Mouse (Mus musculus) midbrain, embryonic 14.5 days (tissue): Measurements from ENCODE around the gene Ibsp. TPM values are rescaled to one million over a fixed set of nuclear protein-coding genes. Genes with fewer than 3 reads are reported as not detected.

Experiments
- ATAC-seq: fragments of 200-750 bp; cut with Nextera tagmentation; 2 replicates; pipeline ENCODE4 v1.8.0; 2017; ENCODE audit warnings: moderate number of reproducible peaks, moderate library complexity; ENCODE audit not compliant: low FRiP score, low TSS enrichment
- DNase-seq: peaks from one replicate; pipeline ENCODE4 v3.0.0-alpha.2; 2015
- H3K27ac ChIP-seq: fragments of 300-500 bp; sonication (generic); replicated peaks from 2 replicates; pipeline ENCODE4 v1.5.1; 2014; ENCODE audit warnings: mild to moderate bottlenecking, low read depth, low read length, moderate library complexity
- H3K27me3 ChIP-seq: fragments of 300-500 bp; sonication (generic); 2 replicates; pipeline ENCODE4 v1.6.1; 2014; ENCODE audit warnings: low read length, control low read depth, mixed read lengths; ENCODE audit not compliant: control insufficient read depth, insufficient read depth
- H3K36me3 ChIP-seq: fragments of 300-500 bp; sonication (generic); 2 replicates; pipeline ENCODE4 v1.6.1; 2014; ENCODE audit warnings: low read length, control low read depth; ENCODE audit not compliant: control insufficient read depth, insufficient read depth
- H3K4me1 ChIP-seq: fragments of 300-500 bp; sonication (generic); 2 replicates; pipeline ENCODE4 v1.6.1; 2014; ENCODE audit warnings: mild to moderate bottlenecking, antibody characterized with exemption, low read length, control low read depth; ENCODE audit not compliant: control insufficient read depth, insufficient read depth
- H3K4me2 ChIP-seq: fragments of 300-500 bp; sonication (generic); 2 replicates; pipeline ENCODE4 v1.6.1; 2014; ENCODE audit warnings: mild to moderate bottlenecking, low read length, moderate library complexity
- H3K4me3 ChIP-seq: fragments of 300-500 bp; sonication (generic); replicated peaks from 2 replicates; pipeline ENCODE4 v1.5.1; 2014; ENCODE audit warnings: low read depth, low read length
- H3K9ac ChIP-seq: fragments of 300-500 bp; sonication (generic); replicated peaks from 2 replicates; pipeline ENCODE4 v1.6.1; 2014; ENCODE audit warnings: mild to moderate bottlenecking, low read length, moderate library complexity
- H3K9me3 ChIP-seq: fragments of 300-500 bp; sonication (generic); 2 replicates; pipeline ENCODE4 v1.6.1; 2016; ENCODE audit warnings: low read length, control low read depth, mixed read lengths; ENCODE audit not compliant: control insufficient read depth
- WGBS: fragments of 180-500 bp; shearing (Covaris S2); extraction: QIAGEN DNeasy Blood & Tissue Kit; methylation state at CpG from one replicate; pipeline ENCODE4 v1.1.7; 2014; 5-methylcytosine and 5-hydroxymethylcytosine counted together
- polyA plus RNA-seq: library from polyadenylated mRNA; unstranded; fragments of >200 nt; fragmentation: Nextera tagmentation; extraction: Ambion mirVana; gene quantifications from 2 replicates; pipeline ENCODE4 v1.2.1, GENCODE M21; 2014

The Ibsp gene
- polyA plus RNA-seq = not detected in 2 replicates

DNA sequence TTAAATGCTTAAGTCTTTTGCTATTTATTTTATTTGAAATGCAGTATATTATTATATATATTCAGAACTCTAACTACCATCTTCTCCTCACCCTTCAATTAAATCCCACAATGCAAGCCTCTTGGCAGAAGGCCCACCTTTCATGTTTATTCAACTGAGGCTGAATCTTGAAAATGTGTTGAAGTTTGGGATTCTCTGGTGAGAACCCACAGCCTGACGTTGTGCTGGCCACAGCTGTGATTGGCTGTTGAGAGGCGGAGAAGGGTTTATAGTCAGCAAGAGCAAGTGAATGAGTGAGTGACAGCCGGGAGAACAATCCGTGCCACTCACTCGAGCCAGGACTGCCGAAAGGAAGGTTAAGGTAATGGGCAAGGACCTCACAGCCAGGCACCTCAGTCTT is at the start of gene Ibsp:
Ibsp (plus strand) TSS at position 178 of the 400 bp plus-strand sequence.
- H3K4me2 ChIP-seq = no peak within 1 kb of the TSS
- no peaks in the 10 kb centered on the region for H3K9me3 ChIP-seq
- no peaks in the 10 kb centered on the region for H3K4me1 ChIP-seq
- 47% methylated on average over 6 of the region's 6 CpGs for WGBS
- no peak within 1 kb of the TSS for H3K9ac ChIP-seq
- no peak within 1 kb of the TSS for H3K27ac ChIP-seq
- DNase-seq = peak; percentile 4
- no peak for ATAC-seq
- no peaks in the 10 kb centered on the region for H3K36me3 ChIP-seq
- no peak within 1 kb of the TSS for H3K4me3 ChIP-seq
- no peaks in the 10 kb centered on the region for H3K27me3 ChIP-seq

- 87% methylated on average over 5 of the region's 5 CpGs for WGBS
- H3K4me2 ChIP-seq = no peak overlapping the region
- ATAC-seq (no peak), DNase-seq (no peak)
- H3K27ac ChIP-seq = no peak overlapping the region
- H3K4me1 ChIP-seq = no peaks in the 10 kb centered on the region
- H3K36me3 ChIP-seq = no peaks in the 10 kb centered on the region
- no peaks in the 10 kb centered on the region for H3K27me3 ChIP-seq
- H3K9ac ChIP-seq = no peak overlapping the region
- no peaks in the 10 kb centered on the region for H3K9me3 ChIP-seq
- H3K4me3 ChIP-seq = no peak overlapping the region
Observed at GRCm38 (mm10) chr5:104251811-104252210, 47.2 kb upstream of the Ibsp start.

GRCm38 (mm10) chr5:104256585-104256984 is 42.4 kb upstream of the Ibsp start:
- WGBS = 76% methylated on average over 3 of the region's 3 CpGs
- DNase-seq (no peak), ATAC-seq (no peak)

DNA sequence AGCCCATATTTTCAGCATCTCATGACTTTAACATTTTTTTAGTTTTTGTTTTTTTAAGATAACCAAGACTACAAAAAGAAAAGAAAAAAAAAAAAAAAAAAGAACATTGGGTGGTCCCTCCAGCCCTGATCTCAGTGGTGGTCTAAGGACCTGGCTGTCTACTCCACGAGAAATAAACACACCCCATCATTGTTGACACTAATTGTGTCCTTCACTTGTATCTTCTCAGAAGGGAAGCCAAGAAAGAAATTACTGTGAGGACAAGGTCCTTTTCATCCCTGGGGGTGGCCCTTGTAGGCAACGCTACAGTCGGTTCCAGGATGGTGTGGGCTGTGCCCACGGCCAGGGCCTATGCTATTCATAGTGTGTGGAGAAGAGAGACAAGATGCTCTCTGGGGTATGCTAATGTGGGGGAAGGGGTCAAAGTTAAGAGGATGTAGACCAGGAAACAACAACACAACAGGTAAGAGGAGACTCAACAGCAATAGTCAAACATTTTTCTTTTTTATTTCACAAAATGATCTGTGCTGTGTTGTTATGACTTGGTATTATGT is 37.0 kb upstream of the Ibsp start:
- DNase-seq (no peak), ATAC-seq (no peak)
- no peaks in the 10 kb centered on the region for H3K4me1 ChIP-seq
- no peak overlapping the region for H3K4me3 ChIP-seq
- H3K27me3 ChIP-seq = no peaks in the 10 kb centered on the region
- H3K4me2 ChIP-seq = no peak overlapping the region
- no peak overlapping the region for H3K9ac ChIP-seq
- no peak overlapping the region for H3K27ac ChIP-seq
- 84% methylated on average over 4 of the region's 4 CpGs for WGBS
- H3K36me3 ChIP-seq = no peaks in the 10 kb centered on the region
- no peaks in the 10 kb centered on the region for H3K9me3 ChIP-seq

More at GRCm38 (mm10) chr5:104256585-104256984, 42.4 kb upstream of the Ibsp start:
- no peak overlapping the region for H3K4me3 ChIP-seq
- no peaks in the 10 kb centered on the region for H3K4me1 ChIP-seq
- H3K36me3 ChIP-seq = no peaks in the 10 kb centered on the region
- H3K9me3 ChIP-seq = no peaks in the 10 kb centered on the region
- H3K4me2 ChIP-seq = no peak overlapping the region
- H3K27ac ChIP-seq = no peak overlapping the region
- H3K27me3 ChIP-seq = no peaks in the 10 kb centered on the region
- H3K9ac ChIP-seq = no peak overlapping the region

DNA sequence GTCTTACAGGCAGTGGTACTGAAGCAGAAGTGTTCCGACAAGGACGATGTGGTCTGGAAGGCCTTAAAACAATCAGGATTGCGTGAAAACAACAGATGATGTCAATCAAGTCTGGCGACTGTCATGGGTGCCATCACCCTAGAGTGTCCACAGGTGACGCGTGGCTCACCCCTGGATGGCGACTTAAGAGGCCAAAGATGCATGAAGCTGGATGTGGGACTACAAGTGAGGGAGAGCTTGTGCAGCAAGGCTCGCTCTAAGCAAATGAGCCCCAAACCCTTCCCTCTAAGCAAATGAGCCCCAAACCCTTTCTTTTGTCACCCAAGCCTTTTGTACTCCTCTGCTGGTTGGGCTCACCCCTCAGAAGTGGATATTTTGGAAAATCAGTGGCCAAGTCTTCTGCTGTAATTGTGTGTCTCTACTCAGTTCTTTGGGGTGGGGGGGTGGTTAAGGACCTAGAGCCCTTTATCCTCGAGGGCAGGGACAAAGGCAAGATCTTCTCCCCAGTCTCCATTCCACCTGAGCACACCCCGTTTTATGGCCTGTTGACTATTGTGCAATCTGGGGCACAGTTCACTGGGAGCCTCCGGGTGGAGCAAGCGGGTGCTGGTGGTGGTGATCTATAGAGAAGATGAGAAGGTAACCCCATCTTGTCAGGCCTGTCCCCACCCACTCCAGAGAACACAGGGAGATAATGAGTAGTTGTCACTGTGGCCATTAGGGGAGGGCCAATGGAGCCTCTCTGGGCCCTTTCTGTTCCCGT is 35.8 kb upstream of the Ibsp start:
- Histone ChIP-seq H3K27me3 (no peaks in the 10 kb centered on the region), H3K36me3 (no peaks in the 10 kb centered on the region), H3K4me1 (no peaks in the 10 kb centered on the region), H3K9ac (no peak overlapping the region), H3K4me3 (no peak overlapping the region), H3K27ac (no peak overlapping the region), H3K9me3 (no peaks in the 10 kb centered on the region), H3K4me2 (no peak overlapping the region)
- WGBS = 87% methylated on average over 13 of the region's 13 CpGs
- ATAC-seq (no peak), DNase-seq (no peak)

- H3K27me3 ChIP-seq = no peaks in the 10 kb centered on the region
- no peaks in the 10 kb centered on the region for H3K9me3 ChIP-seq
- no peak overlapping the region for H3K27ac ChIP-seq
- no peak overlapping the region for H3K4me3 ChIP-seq
- H3K4me1 ChIP-seq = no peaks in the 10 kb centered on the region
- no peak overlapping the region for H3K4me2 ChIP-seq
- H3K36me3 ChIP-seq = no peaks in the 10 kb centered on the region
- no peak overlapping the region for H3K9ac ChIP-seq
- no peak for DNase-seq
- ATAC-seq = no peak
- 83% methylated on average over 6 of the region's 6 CpGs for WGBS
Observed at GRCm38 (mm10) chr5:104294201-104294600, 4.8 kb upstream of the Ibsp start.

GRCm38 (mm10) chr5:104314073-104314472 is 15.1 kb downstream of the Ibsp start:
- DNase-seq (no peak), ATAC-seq (no peak)
- H3K4me2 ChIP-seq = no peak overlapping the region
- H3K9ac ChIP-seq = no peak overlapping the region
- no peaks in the 10 kb centered on the region for H3K9me3 ChIP-seq
- H3K4me3 ChIP-seq = no peak overlapping the region
- H3K4me1 ChIP-seq = no peaks in the 10 kb centered on the region
- no peaks in the 10 kb centered on the region for H3K36me3 ChIP-seq
- WGBS = 54% methylated on average over 1 of the region's 1 CpGs
- H3K27me3 ChIP-seq = no peaks in the 10 kb centered on the region
- no peak overlapping the region for H3K27ac ChIP-seq

DNA sequence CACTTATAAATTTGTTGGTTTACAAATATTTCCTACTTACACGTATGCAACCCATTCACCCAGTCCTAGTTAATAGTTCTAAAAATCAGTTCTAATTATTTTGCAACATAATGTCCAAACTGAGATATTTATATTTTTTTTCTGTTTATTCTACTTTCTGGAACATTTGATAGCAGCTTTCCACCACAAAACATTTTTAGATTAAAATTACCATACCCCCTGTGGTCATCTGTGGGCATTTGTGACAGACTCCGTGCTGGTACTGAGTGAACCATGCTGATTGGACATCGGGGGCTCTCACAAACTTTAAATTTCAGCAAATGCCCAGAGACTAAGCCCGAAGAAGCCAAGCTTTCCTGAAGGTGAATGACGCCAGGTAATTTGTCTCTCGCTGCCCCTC is 26.1 kb downstream of the Ibsp start, which contains the start of gene Mepe:
Mepe (plus strand) TSS at position 301 of the 400 bp plus-strand sequence.
- no peak for ATAC-seq
- Histone ChIP-seq H3K4me2 (no peak within 1 kb of the TSS), H3K27me3 (no peaks in the 10 kb centered on the region), H3K4me1 (no peaks in the 10 kb centered on the region), H3K9ac (no peak within 1 kb of the TSS), H3K9me3 (no peaks in the 10 kb centered on the region), H3K4me3 (no peak within 1 kb of the TSS), H3K36me3 (no peaks in the 10 kb centered on the region), H3K27ac (no peak within 1 kb of the TSS)
- WGBS = 86% methylated on average over 6 of the region's 6 CpGs
- no peak for DNase-seq

GRCm38 (mm10) chr5:104326884-104327283 is 27.9 kb downstream of the Ibsp start:
- Histone ChIP-seq H3K27ac (no peak overlapping the region), H3K4me1 (no peaks in the 10 kb centered on the region), H3K9ac (no peak overlapping the region), H3K4me2 (no peak overlapping the region), H3K27me3 (no peaks in the 10 kb centered on the region), H3K4me3 (no peak overlapping the region), H3K36me3 (no peaks in the 10 kb centered on the region), H3K9me3 (no peaks in the 10 kb centered on the region)
- DNase-seq (no peak), ATAC-seq (no peak)
- WGBS = 73% methylated on average over 4 of the region's 4 CpGs
